Mouse (Mus musculus): ENCODE data around the gene Rplp0. TPM values are rescaled to one million over a fixed set of nuclear protein-coding genes. Genes with fewer than 3 reads are reported as not detected.

Gene Rplp0
- polyA plus RNA-seq, 1 experiment from 2014 or later = 1,268 TPM

- H3K4me1 ChIP-seq (ENCODE audit: control insufficient read depth in 2 of 2, insufficient read depth in 2 of 2, low read length in 2 of 2) = peaks cover 63 to 80% of the 10 kb centered on the region in 2 experiments
- peak overlapping the region; percentile 50; the same call in 1 of the 2 replicates for H3K9ac ChIP-seq (ENCODE audit: low read length)
- no peaks in the 10 kb centered on the region for H3K9me3 ChIP-seq (ENCODE audit: control insufficient read depth, low read length)
- WGBS = 40% methylated on average over 8 of the region's 8 CpGs
- H3K4me3 ChIP-seq (ENCODE audit: control insufficient read depth in 1 of 2, insufficient read depth in 1 of 2, low read depth in 1 of 2, low read length in 2 of 2) = no peak overlapping the region
- peak overlapping the region; percentile 48 for H3K4me2 ChIP-seq (ENCODE audit: low read length)
- H3K27me3 ChIP-seq (ENCODE audit: control insufficient read depth, insufficient read depth, low read length) = no peaks in the 10 kb centered on the region
- peak overlapping the region; percentile 32 to 69 for H3K27ac ChIP-seq (replicated peaks in 1 of 2; ENCODE audit: control insufficient read depth in 1 of 2, insufficient read depth in 1 of 2, low read depth in 2 of 2, low read length in 2 of 2)
- ATAC-seq (ENCODE audit: insufficient number of reproducible peaks, insufficient read depth, low FRiP score, low read depth) = no peak
- H3K36me3 ChIP-seq (ENCODE audit: control insufficient read depth, insufficient read depth, low read length) = no peaks in the 10 kb centered on the region
Observed at GRCm38 (mm10) chr5:115534856-115535255, 24.4 kb upstream of the Rplp0 start.

- Histone ChIP-seq H3K27me3 (ENCODE audit: control insufficient read depth, insufficient read depth, low read length) (no peaks in the 10 kb centered on the region), H3K27ac (replicated peaks in 1 of 2; ENCODE audit: control insufficient read depth in 1 of 2, insufficient read depth in 1 of 2, low read depth in 2 of 2, low read length in 2 of 2) (peak overlapping the region in 1 of 2 experiments; percentile 69; a peak in 2 of 4 replicates), H3K9ac (ENCODE audit: low read length) (peak overlapping the region; percentile 25; the same call in 1 of the 2 replicates), H3K4me1 (ENCODE audit: control insufficient read depth in 2 of 2, insufficient read depth in 2 of 2, low read length in 2 of 2) (peaks cover 55 to 72% of the 10 kb centered on the region in 2 experiments), H3K4me3 (ENCODE audit: control insufficient read depth in 1 of 2, insufficient read depth in 1 of 2, low read depth in 1 of 2, low read length in 2 of 2) (no peak overlapping the region), H3K9me3 (ENCODE audit: control insufficient read depth, low read length) (no peaks in the 10 kb centered on the region), H3K4me2 (ENCODE audit: low read length) (no peak overlapping the region), H3K36me3 (ENCODE audit: control insufficient read depth, insufficient read depth, low read length) (no peaks in the 10 kb centered on the region)
- no peak for ATAC-seq (ENCODE audit: insufficient number of reproducible peaks, insufficient read depth, low FRiP score, low read depth)
- 38% methylated on average over 7 of the region's 7 CpGs for WGBS
Observed at GRCm38 (mm10) chr5:115535635-115536034, 23.6 kb upstream of the Rplp0 start.

- no peaks in the 10 kb centered on the region for H3K27me3 ChIP-seq (ENCODE audit: control insufficient read depth, insufficient read depth, low read length)
- ATAC-seq (ENCODE audit: insufficient number of reproducible peaks, insufficient read depth, low FRiP score, low read depth) = no peak
- peak overlapping the region; percentile 26 for H3K4me2 ChIP-seq (ENCODE audit: low read length)
- H3K9me3 ChIP-seq (ENCODE audit: control insufficient read depth, low read length) = no peaks in the 10 kb centered on the region
- H3K4me1 ChIP-seq (ENCODE audit: control insufficient read depth in 2 of 2, insufficient read depth in 2 of 2, low read length in 2 of 2) = peaks cover 44 to 59% of the 10 kb centered on the region in 2 experiments
- H3K9ac ChIP-seq (ENCODE audit: low read length) = peak overlapping the region; percentile 45; the same call in 1 of the 2 replicates
- WGBS = 59% methylated on average over 13 of the region's 13 CpGs
- no peak overlapping the region for H3K4me3 ChIP-seq (ENCODE audit: control insufficient read depth in 1 of 2, insufficient read depth in 1 of 2, low read depth in 1 of 2, low read length in 2 of 2)
- no peaks in the 10 kb centered on the region for H3K36me3 ChIP-seq (ENCODE audit: control insufficient read depth, insufficient read depth, low read length)
- 0 out of 4 replicates have a peak overlapping the region, but pooled peaks of 1 of the 2 experiments have one; percentile 28 for H3K27ac ChIP-seq (replicated peaks in 1 of 2; ENCODE audit: control insufficient read depth in 1 of 2, insufficient read depth in 1 of 2, low read depth in 2 of 2, low read length in 2 of 2)
Observed at GRCm38 (mm10) chr5:115538017-115538692, 21.1 kb upstream of the Rplp0 start.

- Histone ChIP-seq H3K9ac (ENCODE audit: low read length) (peak overlapping the region; percentile 45; the same call in 1 of the 2 replicates), H3K9me3 (ENCODE audit: control insufficient read depth, low read length) (no peaks in the 10 kb centered on the region), H3K27me3 (ENCODE audit: control insufficient read depth, insufficient read depth, low read length) (no peaks in the 10 kb centered on the region), H3K4me1 (ENCODE audit: control insufficient read depth in 2 of 2, insufficient read depth in 2 of 2, low read length in 2 of 2) (peaks cover 44 to 59% of the 10 kb centered on the region in 2 experiments), H3K4me3 (ENCODE audit: control insufficient read depth in 1 of 2, insufficient read depth in 1 of 2, low read depth in 1 of 2, low read length in 2 of 2) (no peak overlapping the region), H3K4me2 (ENCODE audit: low read length) (peak overlapping the region; percentile 26), H3K27ac (replicated peaks in 1 of 2; ENCODE audit: control insufficient read depth in 1 of 2, insufficient read depth in 1 of 2, low read depth in 2 of 2, low read length in 2 of 2) (0 out of 4 replicates have a peak overlapping the region, but pooled peaks of 1 of the 2 experiments have one; percentile 28), H3K36me3 (ENCODE audit: control insufficient read depth, insufficient read depth, low read length) (no peaks in the 10 kb centered on the region)
- peak; percentile 68 for ATAC-seq (ENCODE audit: insufficient number of reproducible peaks, insufficient read depth, low FRiP score, low read depth)
- WGBS = 2% methylated on average over 12 of the region's 12 CpGs
Observed at GRCm38 (mm10) chr5:115538693-115539043, 20.6 kb upstream of the Rplp0 start.

GRCm38 (mm10) chr5:115542635-115543384 lies 16.5 kb upstream of the Rplp0 start:
- no peak overlapping the region for H3K4me3 ChIP-seq (ENCODE audit: control insufficient read depth in 1 of 2, insufficient read depth in 1 of 2, low read depth in 1 of 2, low read length in 2 of 2)
- H3K4me2 ChIP-seq (ENCODE audit: low read length) = peak overlapping the region; percentile 47
- H3K9ac ChIP-seq (ENCODE audit: low read length) = peak overlapping the region; percentile 62
- peaks cover 39% of the 10 kb centered on the region for H3K36me3 ChIP-seq (ENCODE audit: control insufficient read depth, insufficient read depth, low read length)
- H3K9me3 ChIP-seq (ENCODE audit: control insufficient read depth, low read length) = no peaks in the 10 kb centered on the region
- 56% methylated on average over 19 of the region's 19 CpGs for WGBS
- no peaks in the 10 kb centered on the region for H3K27me3 ChIP-seq (ENCODE audit: control insufficient read depth, insufficient read depth, low read length)
- H3K27ac ChIP-seq (replicated peaks in 1 of 2; ENCODE audit: control insufficient read depth in 1 of 2, insufficient read depth in 1 of 2, low read depth in 2 of 2, low read length in 2 of 2) = peak overlapping the region; percentile 82 to 91
- H3K4me1 ChIP-seq (ENCODE audit: control insufficient read depth in 2 of 2, insufficient read depth in 2 of 2, low read length in 2 of 2) = peaks cover 33 to 47% of the 10 kb centered on the region in 2 experiments
- no peak for ATAC-seq (ENCODE audit: insufficient number of reproducible peaks, insufficient read depth, low FRiP score, low read depth)

- Histone ChIP-seq H3K9me3 (ENCODE audit: control insufficient read depth, low read length) (no peaks in the 10 kb centered on the region), H3K36me3 (ENCODE audit: control insufficient read depth, insufficient read depth, low read length) (peaks cover 47% of the 10 kb centered on the region), H3K27ac (replicated peaks in 1 of 2; ENCODE audit: control insufficient read depth in 1 of 2, insufficient read depth in 1 of 2, low read depth in 2 of 2, low read length in 2 of 2) (peak overlapping the region; percentile 82 to 91), H3K4me1 (ENCODE audit: control insufficient read depth in 2 of 2, insufficient read depth in 2 of 2, low read length in 2 of 2) (peaks cover 25 to 39% of the 10 kb centered on the region in 2 experiments), H3K9ac (ENCODE audit: low read length) (peak overlapping the region; percentile 62), H3K4me3 (ENCODE audit: control insufficient read depth in 1 of 2, insufficient read depth in 1 of 2, low read depth in 1 of 2, low read length in 2 of 2) (peak overlapping the region in 1 of 2 experiments; percentile 12; a peak in 2 of 4 replicates), H3K27me3 (ENCODE audit: control insufficient read depth, insufficient read depth, low read length) (no peaks in the 10 kb centered on the region), H3K4me2 (ENCODE audit: low read length) (peak overlapping the region; percentile 47)
- 23% methylated on average over 17 of the region's 17 CpGs for WGBS
- ATAC-seq (ENCODE audit: insufficient number of reproducible peaks, insufficient read depth, low FRiP score, low read depth) = peak; percentile 57
Observed at GRCm38 (mm10) chr5:115543509-115544253, 15.6 kb upstream of the Rplp0 start.

GRCm38 (mm10) chr5:115544655-115545185 lies 14.5 kb upstream of the Rplp0 start:
- H3K4me2 ChIP-seq (ENCODE audit: low read length) = no peak overlapping the region
- peaks cover 25 to 34% of the 10 kb centered on the region in 2 experiments for H3K4me1 ChIP-seq (ENCODE audit: control insufficient read depth in 2 of 2, insufficient read depth in 2 of 2, low read length in 2 of 2)
- no peak for ATAC-seq (ENCODE audit: insufficient number of reproducible peaks, insufficient read depth, low FRiP score, low read depth)
- H3K36me3 ChIP-seq (ENCODE audit: control insufficient read depth, insufficient read depth, low read length) = peaks cover 58% of the 10 kb centered on the region
- H3K27ac ChIP-seq (replicated peaks in 1 of 2; ENCODE audit: control insufficient read depth in 1 of 2, insufficient read depth in 1 of 2, low read depth in 2 of 2, low read length in 2 of 2) = peak overlapping the region in 1 of 2 experiments; percentile 91; a peak in 1 of 4 replicates
- no peaks in the 10 kb centered on the region for H3K9me3 ChIP-seq (ENCODE audit: control insufficient read depth, low read length)
- WGBS = 59% methylated on average over 18 of the region's 18 CpGs
- peak overlapping the region; percentile 62; the same call in 1 of the 2 replicates for H3K9ac ChIP-seq (ENCODE audit: low read length)
- no peaks in the 10 kb centered on the region for H3K27me3 ChIP-seq (ENCODE audit: control insufficient read depth, insufficient read depth, low read length)
- no peak overlapping the region for H3K4me3 ChIP-seq (ENCODE audit: control insufficient read depth in 1 of 2, insufficient read depth in 1 of 2, low read depth in 1 of 2, low read length in 2 of 2)
